Mouse (Mus musculus): ENCODE data around the gene Prr11.
"Not testable (repeated sequence)": the region's sequence is repeated elsewhere in the genome, so short reads cannot be mapped to it uniquely, and the experiment has no call there.

Prr11 gene

DNA sequence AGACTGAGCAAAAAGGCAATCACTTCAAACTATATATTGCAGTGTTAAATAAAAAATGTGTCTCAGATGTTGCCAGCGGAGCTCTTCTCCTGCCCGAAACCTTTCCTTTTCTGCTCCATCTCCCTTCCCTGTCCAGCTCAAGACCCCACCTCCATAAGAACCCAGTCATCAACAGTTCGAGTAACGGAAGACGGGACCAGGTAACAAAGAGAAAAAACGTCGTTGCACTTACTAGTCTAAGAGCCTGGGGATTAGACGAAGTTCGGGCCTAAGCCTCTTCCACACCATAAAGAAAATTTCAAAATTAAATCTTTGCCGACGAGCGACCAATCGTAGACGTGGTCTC lies at the start of gene Prr11:
TSS of gene Prr11 (minus strand) at position 300 of the 346 bp plus-strand sequence.
- no peak for DNase-seq (ENCODE audit: low spot score in 2 of 2)

DNA sequence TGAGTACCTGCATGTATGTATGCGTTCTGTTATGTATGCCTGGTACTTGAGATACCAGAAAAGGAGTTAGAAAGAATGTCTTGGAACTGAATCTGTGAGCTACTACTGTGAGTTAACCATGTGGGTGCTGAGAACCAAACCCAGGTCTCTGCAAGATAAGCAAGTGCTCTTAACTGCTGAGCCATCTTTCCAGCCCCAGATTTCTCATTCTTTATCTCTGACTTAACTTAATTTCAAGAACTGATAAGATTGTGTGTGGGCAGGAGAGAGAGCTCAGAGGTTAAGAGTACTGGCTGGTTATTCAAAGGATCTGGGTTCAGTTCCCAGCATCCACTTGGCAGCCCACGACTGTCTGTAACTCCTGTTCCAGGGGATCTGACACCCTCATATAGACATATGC lies 49.5 kb upstream of the Prr11 start:
- no peak for DNase-seq (ENCODE audit: low spot score in 2 of 2)

DNA sequence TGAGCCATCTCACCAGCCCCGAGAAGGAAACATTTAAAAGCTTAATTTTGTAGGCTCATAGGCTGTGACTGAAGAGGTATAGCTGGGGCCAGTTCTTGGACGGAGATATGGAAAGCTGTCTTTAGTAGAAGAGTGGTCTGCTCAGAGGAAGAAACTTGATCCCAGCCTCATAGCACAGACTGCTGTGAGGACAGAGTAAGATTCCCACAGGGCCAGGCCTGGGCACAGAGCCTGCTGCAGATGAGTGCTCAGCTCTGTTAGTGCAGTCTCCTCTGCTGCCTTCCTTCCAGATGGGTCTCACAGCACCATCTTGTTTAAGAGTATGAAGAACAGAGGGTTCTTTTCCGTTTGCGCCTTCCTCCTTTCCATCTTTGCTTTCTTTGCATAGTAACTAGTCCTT lies 27.7 kb upstream of the Prr11 start:
- DNase-seq (ENCODE audit: low spot score in 2 of 2): no peak

DNA sequence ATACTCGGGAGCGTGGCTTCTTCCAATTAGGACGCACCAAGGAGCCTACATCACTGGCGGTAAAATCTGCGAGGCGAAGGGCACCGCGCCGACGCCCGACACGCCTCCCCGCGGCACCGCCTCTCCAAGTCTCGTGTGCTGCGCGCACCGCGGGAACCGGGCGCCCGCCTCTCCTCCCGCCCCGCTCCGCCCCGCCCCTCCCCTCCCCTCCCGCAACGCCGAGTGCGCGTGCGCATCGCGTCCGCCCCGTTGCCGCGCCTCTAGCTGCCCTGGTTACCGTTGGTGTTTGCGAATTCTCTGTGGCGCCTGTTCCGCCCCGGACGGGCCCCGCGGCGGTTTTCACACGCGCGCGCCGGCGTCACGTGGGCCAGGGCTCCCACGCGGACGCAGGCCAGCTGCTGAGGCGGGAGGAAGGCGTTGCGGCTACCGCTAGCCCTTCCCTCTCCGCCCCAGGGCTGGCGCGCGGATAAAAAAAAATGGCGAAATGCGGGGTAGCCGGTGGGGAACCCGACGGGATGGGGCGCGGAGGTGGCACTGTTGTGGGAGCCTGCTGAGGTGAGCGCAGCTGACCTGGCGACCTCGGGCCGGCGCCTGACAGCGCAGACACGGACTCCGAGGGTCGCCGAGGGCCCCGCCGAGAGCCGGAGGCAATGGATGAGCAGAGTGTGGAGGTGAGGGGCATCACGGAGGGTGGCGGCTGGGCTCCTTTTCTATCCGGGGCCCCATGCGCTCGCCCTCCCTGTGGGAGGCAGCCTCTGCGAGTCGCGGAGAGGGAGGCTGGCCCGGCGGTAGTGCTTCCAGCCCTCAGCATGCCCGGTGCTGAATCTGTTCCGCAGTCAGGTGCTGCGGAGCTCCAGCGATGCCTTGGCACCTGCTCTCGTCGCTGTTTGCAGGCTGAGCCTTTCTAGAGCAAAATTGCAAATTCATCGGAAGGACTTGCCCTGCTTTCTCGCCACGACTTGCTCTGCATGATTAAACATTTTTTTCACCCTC lies 18.6 kb upstream of the Prr11 start, which contains the start of gene Trim37:
TSS of gene Trim37 (plus strand) at position 254 of the 993 bp plus-strand sequence.
- DNase-seq (ENCODE audit: low spot score in 2 of 2): peak; percentile 82

DNA sequence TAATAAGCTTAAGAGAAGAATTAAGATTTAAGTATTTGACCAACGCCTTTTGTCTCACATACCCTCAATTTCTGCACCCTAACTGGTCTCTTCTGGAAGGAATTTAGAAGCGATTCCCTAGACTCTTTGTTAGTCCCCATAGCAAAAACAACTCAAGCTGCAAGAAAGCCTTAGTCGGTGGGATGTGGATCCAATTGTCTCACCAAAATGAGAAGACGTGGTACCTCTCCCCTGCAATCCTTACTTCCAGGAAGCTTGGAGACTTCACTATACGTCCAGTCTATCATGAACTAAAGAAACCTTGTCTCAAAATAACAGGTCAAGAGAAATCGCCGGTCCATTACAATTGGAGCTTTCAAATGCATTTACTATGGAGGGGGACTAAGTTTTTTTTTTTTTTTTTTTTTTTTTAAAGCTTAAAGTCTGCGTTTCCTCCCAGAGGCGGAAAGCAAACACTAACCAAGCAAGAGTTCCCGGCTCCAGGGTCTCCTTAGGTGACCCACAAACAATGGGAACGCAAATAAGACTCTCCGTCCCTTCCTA lies 17.8 kb upstream of the Prr11 start:
- DNase-seq (ENCODE audit: low spot score in 2 of 2): no peak

DNA sequence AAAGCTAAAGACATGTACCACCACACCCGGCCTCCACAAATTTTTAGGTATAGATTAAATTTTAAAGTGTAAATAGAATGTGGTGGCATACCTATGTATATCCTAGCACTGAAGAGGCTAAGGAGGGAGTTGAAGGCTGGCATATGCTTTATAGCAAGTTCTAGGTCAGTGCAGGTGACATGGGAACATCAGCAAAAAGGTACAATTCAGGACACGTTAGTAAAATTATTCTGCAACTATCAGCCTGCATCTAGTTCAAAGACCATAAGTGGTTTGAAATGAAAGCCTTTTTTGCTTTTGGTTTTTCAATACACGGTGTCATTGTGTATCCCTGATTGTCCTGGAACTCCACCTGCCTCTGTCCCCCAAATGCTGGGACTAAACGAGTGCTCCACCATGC lies 17.1 kb upstream of the Prr11 start:
- DNase-seq (ENCODE audit: low spot score in 2 of 2): no peak

DNA sequence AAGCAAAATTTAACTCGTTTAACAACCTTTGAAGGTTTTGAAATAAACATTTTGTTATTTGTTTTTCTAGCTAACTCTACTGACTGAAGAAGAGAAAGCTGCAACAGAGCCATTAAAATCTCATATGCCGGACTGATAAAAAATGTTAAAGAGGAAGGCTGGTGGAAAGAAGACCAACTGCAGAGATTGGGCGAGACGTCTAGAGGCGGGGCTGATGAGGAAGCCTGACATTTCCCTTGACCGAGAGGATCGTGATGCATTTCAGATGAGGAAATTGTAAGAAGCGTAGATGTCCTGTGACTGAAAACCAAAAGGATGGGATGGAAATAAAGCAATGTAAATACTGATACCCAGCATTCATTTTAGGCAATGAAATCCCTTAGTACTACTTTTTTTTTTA lies 13.4 kb upstream of the Prr11 start:
- DNase-seq (ENCODE audit: low spot score in 2 of 2): no peak

DNA sequence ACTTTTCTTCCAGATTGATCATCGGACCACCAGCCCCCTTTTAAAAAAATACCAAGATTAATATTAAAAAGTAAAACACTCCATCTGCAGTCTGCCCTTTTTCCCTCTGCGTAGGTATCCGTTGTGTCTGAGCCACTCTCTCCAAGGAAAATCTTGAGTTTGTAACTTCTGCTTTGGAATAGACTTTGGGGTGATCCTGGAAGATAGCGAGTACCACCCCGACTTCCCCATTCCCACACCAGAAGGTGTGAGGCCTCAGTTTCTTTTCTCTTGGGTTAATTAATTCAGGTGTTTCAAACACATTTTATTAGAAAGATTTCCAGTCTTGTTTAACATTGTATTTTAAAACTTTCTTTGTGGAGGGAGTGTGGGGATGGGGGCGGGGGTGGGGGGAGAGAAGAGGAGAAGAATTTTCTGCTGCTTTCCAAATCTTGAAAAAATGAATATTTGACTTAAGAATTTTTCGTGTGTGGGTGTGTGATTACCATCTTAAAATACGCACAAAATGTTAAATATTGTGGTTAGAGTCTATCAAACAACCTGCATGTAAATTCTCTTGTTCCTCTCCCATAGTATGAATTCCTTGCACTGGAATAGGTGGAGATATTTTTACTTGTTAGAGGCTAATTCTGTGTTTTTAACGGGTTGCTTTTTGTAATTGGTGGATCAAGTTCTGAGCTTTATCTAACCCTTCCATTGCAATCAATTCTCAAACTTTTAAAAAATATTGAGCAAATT lies 1.8 kb upstream of the Prr11 start:
- no peak for DNase-seq (ENCODE audit: low spot score in 2 of 2)

DNA sequence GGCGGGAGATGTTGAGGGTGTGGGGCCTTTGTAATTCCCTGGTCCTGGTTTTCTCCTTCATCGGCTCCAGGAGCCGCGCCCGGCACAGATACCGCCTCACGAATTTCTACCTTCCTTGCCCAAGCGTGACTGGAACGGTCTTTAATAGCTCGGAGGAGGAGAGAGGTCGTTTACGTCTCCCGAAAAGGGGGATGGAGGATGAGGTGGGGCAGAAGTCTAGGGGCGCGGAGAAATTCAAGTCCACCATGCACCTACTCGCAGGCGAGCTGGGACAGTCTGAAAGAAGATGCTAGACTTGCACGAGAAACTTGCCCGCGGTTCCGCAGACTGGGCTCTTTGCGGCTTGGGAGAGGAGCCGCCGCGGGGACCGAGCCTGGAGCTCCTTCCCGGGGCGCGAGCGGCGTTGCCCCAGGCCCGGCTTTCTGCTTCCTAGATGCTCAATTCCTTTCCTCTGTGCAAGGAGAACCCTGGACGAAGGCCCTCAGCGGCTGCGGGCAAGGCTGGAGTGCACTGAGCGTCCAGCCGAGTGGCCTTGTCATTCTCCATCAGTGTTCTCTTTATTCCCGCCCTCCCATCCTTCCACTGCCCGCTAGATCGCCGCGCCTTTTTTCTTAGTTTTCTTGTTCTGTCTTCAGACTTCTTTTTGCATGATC lies 1.1 kb upstream of the Prr11 start:
- no peak for DNase-seq (ENCODE audit: low spot score in 2 of 2)

DNA sequence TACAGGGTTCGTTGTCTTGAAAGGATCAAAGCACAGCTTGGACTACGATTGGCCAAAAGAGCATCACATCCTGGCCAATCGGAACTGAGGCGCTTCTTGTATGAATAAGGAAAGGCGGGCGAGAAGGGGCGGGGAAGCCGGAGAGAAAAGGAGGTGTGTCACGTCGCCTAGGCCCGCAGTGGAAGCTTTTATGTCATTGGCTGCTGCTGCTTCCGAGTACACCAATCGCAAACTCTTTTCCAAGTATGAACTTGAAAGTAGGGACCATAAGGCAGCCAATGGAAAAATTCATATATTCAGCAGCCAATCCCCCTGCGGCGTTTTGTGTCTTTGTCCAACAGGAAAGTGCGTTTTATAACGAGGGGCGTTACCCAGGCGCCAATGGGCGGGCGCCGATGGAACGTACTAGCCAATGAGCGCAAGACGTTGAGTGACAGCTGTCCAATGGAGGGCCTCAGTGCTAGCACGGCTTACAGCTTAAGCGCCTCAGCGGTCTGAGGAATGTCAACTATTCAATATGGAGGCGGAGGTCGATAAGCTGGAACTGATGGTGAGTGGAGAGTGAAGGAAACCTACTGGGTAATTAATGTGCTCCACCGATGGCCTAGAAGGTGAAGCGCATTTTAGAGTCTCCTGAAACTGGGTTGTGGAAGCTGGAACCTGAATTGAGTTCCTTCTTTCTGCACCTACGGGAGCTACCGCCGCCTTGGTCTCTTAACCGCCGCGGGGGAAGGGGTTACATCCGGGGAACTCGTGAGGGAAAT lies 429 bp upstream of the Prr11 start, which contains the start of gene Ska2:
TSS of gene Ska2 (plus strand) at position 480 of the 764 bp plus-strand sequence.
- DNase-seq (ENCODE audit: low spot score in 2 of 2): peak; percentile 97 to 98

DNA sequence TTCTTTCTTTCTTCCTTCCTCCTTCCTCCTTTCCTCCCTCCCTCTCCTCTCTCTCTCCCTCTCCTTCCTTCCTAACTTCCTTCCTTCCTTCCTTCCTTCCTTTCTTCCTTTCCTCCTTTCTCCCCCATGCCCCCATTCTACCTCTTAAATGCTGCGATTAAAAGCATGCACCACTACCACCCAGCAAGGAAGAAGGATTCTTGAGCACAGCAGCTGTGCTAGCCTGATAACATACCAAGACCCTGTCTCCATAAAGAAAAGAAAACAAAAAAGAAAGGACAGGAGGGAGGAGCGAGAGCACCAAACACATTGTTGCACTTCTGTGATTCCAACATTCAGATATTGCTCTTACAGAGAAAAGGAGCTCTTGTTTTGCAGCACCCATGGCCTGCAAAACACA lies 21.4 kb downstream of the Prr11 start:
- DNase-seq (ENCODE audit: low spot score in 2 of 2): no peak

DNA sequence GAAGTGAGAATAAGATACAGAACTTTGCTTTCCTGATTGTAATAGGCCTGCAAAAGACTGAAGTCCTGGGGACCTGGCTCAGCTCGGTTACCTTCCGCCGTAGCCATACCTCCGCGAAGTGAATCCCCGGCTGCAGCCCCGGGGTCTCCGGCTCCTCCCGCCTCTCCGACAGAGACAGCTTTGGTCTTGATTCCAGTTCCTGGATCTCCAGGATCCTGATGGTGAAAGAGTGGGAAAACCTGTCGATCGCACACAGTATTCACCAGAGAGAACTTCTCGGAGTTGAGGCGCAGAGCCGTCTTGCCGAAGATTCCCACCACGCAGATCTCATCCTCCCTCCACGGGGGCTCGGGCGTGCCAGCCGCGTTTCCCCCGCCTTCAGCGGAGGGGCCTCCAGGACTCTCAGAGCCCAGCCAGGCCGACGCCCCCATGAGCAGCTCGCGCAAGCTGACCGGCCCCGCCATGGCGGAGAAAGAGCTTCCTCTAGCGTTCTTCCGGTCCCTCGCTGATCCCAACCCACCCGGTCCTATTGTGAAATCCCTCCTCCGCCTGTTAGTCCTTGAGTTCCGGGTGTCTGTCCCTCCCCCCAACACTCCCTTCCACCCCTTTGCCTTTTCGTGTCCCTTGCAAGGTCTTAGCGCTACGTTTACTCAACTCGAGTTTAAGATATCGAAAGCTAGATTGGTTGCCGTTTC lies 22.1 kb downstream of the Prr11 start, which contains the start of gene Smg8:
TSS of gene Smg8 (minus strand) at position 485 of the 695 bp plus-strand sequence.
- peak; percentile 77 to 81 for DNase-seq (ENCODE audit: low spot score in 2 of 2)

DNA sequence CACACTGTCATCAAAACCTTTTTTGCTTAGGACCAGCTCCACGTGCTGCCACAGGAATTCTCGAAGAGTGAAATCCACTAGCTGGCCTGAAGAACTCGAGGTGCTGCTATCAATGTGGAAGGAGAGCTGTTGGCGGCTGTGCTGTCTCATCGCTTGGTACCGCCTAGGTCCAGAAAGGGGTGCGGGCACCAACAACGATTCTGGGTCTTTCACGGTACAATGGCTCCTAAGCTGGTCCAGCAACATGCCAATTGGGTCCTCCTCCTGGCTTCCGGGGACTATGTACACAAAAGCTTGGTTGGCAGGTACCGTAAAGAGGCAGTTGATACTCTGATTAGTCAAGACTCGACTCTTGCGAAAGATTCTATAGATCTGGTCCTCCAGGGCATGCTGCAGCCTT lies 23.0 kb downstream of the Prr11 start:
- no peak for DNase-seq (ENCODE audit: low spot score in 2 of 2)

DNA sequence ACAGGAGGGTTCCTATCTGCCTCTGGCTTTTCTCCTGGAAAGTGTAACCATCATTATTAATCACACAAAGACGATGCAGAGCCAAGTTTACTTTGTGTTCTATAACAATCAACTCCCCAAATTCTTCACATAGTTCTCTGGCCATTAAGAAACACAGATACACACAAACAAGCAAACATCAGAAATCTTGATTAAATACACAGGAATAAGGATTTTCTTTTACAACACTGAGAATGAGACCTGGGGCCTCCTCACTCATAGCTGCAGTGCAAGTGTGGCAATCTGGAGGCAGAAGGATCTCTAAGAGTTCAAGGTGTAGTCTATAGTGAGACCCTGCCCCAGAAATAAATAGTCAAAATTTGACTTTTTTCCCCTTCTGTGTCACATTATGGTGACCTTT lies 24.8 kb downstream of the Prr11 start:
- DNase-seq (ENCODE audit: low spot score in 2 of 2): no peak

DNA sequence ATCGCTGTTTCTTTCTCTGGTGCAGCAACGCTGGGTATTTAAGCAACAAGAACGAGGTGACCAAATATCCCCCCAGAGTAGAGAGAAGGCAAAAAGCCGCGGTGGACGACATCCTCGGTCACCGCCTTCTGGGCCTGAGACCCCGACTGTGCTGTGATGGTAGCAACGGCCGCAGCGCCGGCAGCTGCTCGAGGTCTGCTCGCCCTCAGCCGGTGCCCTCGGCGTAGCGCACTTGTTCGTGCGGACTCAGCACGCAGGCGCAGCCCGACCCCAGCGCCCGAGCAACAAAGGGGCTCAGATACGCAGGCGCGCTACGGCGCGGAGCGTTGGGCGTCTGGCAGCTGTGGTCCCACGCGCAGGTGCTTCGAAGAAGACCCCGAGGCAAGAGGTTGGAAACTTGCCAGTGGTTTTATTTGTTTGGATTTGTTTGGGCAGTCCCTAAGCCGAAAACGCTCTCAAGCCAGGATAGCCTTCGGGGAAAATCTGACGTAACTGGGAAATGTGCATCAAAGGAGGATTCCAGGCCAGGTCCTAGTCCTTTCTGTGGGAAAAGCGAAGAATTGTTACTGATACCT lies 34.6 kb downstream of the Prr11 start, which contains the start of gene Gdpd1:
TSS of gene Gdpd1 (minus strand) at position 197 of the 575 bp plus-strand sequence.
- DNase-seq (ENCODE audit: low spot score in 2 of 2): peak; percentile 54 to 74

DNA sequence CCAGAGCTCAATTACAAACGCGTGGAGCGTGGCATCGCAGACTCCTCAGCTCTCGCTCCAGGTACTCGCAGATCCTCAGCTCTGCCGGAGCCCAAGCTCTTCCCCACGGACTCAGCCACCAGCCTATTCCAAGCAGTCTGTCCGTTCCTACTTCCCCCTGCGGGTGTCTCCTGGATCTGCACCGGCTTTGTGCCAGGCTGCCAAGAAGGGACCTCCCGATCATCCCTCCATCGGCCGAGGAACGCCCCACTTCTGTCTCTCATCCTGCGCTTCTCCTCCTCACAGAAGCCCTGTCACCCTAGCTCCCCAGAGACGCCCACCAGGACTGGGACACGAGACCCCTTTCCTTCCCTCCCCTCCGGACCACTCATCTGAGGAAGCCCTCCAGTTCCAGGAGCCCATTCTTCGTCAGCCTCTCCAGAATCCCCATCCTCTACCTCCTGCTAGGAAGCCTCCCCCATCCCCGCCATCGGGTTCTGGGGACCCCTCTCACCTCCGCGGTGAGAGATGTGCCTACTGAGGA lies 35.1 kb downstream of the Prr11 start:
- DNase-seq (ENCODE audit: low spot score in 2 of 2): peak; percentile 9 to 11

DNA sequence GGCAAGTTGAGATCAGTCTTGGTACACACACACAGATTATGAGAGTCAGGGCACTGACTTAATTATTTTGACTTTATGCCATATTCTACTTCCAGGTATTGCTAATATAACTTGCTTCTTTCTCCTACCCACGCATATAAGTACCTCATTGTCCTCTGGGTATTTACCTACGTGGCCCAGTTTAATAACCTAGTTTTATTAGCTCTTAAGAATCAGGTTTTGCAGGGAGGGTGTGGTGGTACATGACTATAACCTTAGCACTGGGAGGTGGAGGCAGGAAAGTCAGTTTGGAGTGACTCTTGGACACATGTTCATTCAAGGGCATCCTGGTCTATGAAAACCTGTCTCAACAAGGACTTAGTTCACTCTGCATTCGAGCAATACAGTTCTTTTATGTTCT lies 46.4 kb downstream of the Prr11 start:
- DNase-seq (ENCODE audit: low spot score in 2 of 2): no peak

DNA sequence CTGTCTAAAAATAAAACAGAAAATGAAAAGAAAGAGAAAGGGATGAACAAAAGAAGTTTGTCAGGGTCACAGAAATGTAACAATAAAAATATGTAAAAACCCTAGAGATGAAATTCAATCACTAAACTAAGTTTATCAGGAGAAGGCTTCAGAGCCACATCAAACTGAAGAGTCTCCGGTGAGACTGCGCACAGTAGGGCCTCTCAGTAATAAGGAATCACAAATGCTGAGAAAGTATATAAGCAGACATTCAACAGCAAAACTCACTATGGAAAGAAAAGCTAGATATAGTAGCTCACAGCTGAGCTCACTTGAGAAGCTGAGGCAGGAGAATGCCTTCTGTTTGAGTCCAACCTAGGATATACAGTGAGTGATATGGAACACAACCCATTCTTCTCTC lies 48.1 kb downstream of the Prr11 start:
- DNase-seq (ENCODE audit: low spot score in 2 of 2): no peak

DNA sequence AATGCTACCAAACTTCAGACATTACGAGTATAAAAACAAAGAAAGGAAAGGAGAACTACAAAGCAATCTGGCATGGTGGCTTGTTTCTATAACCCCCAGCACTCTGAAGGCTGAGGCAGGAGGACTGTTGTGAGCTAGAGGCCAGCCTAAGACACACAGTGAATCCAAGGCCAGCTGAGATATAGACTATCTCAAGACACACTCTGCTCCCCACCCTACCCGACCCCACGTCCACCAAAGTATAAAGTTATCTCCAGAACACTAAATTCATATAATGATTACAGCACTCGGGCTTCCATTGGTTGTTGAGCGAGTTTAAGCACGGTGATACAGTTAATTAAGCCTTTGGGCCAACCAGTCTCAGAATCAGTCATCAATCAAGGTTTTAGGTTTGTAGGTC lies 52.2 kb downstream of the Prr11 start:
- no peak for DNase-seq (ENCODE audit: low spot score in 2 of 2)

DNA sequence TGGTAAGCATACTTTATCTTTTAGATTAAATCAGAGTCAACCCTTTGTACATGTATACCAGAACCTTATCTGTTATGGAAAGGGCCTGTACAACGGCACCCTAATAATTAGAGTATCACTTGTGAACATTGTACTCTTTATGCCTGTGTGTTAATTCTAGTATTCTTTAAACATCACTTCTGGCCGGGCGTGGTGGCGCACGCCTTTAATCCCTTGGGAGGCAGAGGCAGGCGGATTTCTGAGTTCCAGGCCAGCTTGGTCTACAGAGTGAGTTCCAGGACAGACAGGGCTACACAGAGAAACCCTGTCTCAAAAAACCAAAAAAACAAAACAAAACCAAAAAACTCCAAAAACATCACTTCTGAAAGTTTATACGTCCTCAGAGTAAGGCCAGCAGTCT lies 59.6 kb downstream of the Prr11 start:
- not testable (repeated sequence) for DNase-seq (ENCODE audit: low spot score in 2 of 2)
